Mouse (Mus musculus) kidney, adult 18-20 months (tissue): ENCODE measurements around the gene Ptpdc1.

Experiments
- DNase-seq: peaks from one replicate; pipeline ENCODE4 v3.0.0; 2021

Ptpdc1 gene

GRCm38 (mm10) chr13:48625433-48626184 is at the start of gene Ptpdc1:
Ptpdc1 (minus strand) TSS chr13:48625664.
- DNase-seq: peak; percentile 98

- DNase-seq: no peak
Measured at GRCm38 (mm10) chr13:48674609-48675008, 49.1 kb upstream of the Ptpdc1 start.

- DNase-seq: no peak
Measured at GRCm38 (mm10) chr13:48672312-48672840, 46.9 kb upstream of the Ptpdc1 start.

- DNase-seq: peak; percentile 13
Measured at GRCm38 (mm10) chr13:48668976-48669534, 43.6 kb upstream of the Ptpdc1 start.

- DNase-seq: no peak
Measured at GRCm38 (mm10) chr13:48668091-48668975, 42.9 kb upstream of the Ptpdc1 start.

- DNase-seq: no peak
Measured at GRCm38 (mm10) chr13:48667461-48667860, 42.0 kb upstream of the Ptpdc1 start.

- DNase-seq: peak; percentile 12
Measured at GRCm38 (mm10) chr13:48665656-48666597, 40.5 kb upstream of the Ptpdc1 start.

GRCm38 (mm10) chr13:48664916-48665655 is 39.6 kb upstream of the Ptpdc1 start:
- DNase-seq: peak; percentile 17

GRCm38 (mm10) chr13:48663988-48664339 is 38.5 kb upstream of the Ptpdc1 start:
- no peak for DNase-seq

- DNase-seq: peak; percentile 11
Measured at GRCm38 (mm10) chr13:48663211-48663987, 37.9 kb upstream of the Ptpdc1 start.

GRCm38 (mm10) chr13:48662431-48663143 is 37.1 kb upstream of the Ptpdc1 start, which contains the start of gene Barx1:
Barx1 (plus strand) TSS chr13:48662998.
- DNase-seq: no peak

GRCm38 (mm10) chr13:48661561-48661960 is 36.1 kb upstream of the Ptpdc1 start:
- DNase-seq: no peak

GRCm38 (mm10) chr13:48660741-48661140 is 35.3 kb upstream of the Ptpdc1 start:
- DNase-seq: no peak

- DNase-seq: no peak
Measured at GRCm38 (mm10) chr13:48660221-48660734, 34.8 kb upstream of the Ptpdc1 start.

GRCm38 (mm10) chr13:48659254-48660220 is 34.1 kb upstream of the Ptpdc1 start:
- DNase-seq: peak; percentile 24

GRCm38 (mm10) chr13:48658588-48659253 is 33.3 kb upstream of the Ptpdc1 start:
- peak; percentile 48 for DNase-seq

GRCm38 (mm10) chr13:48657791-48658190 is 32.3 kb upstream of the Ptpdc1 start:
- DNase-seq: no peak

- peak; percentile 57 for DNase-seq
Measured at GRCm38 (mm10) chr13:48655637-48656036, 30.2 kb upstream of the Ptpdc1 start.
